Mouse (Mus musculus): ENCODE data around the gene Cand2. TPM values are rescaled to one million over a fixed set of nuclear protein-coding genes. Genes with fewer than 3 reads are reported as not detected.

Cand2 gene
- polyA plus RNA-seq, 1 experiment: 8.4 TPM

- Histone ChIP-seq H3K4me1 (ENCODE audit: control insufficient read depth, insufficient read depth, low read length) (peaks cover 6% of the 10 kb centered on the region; the same call in 1 of the 2 replicates), H3K4me3 (replicated peaks; ENCODE audit: extremely low read depth, low read depth, low read length) (no peak overlapping the region)
- 29% methylated on average over 9 of the region's 9 CpGs for WGBS
- DNase-seq: no peak
- TF ChIP-seq CTCF (IDR thresholded peaks at IDR 0.05; ENCODE audit: insufficient read depth, low read length) (no peak), POLR2A (IDR thresholded peaks at IDR 0.05; ENCODE audit: borderline replicate concordance, extremely low read depth, low read depth, low read length) (no peak)
Observed at GRCm38 (mm10) chr6:115758981-115759435, 15.3 kb upstream of the Cand2 start.

- Histone ChIP-seq H3K4me1 (ENCODE audit: control insufficient read depth, insufficient read depth, low read length) (peaks cover 6% of the 10 kb centered on the region; the same call in 1 of the 2 replicates), H3K4me3 (replicated peaks; ENCODE audit: extremely low read depth, low read depth, low read length) (no peak overlapping the region)
- TF ChIP-seq POLR2A (IDR thresholded peaks at IDR 0.05; ENCODE audit: borderline replicate concordance, extremely low read depth, low read depth, low read length) (no peak), CTCF (IDR thresholded peaks at IDR 0.05; ENCODE audit: insufficient read depth, low read length) (no peak)
- WGBS: 22% methylated on average over 5 of the region's 5 CpGs
- DNase-seq: no peak
Observed at GRCm38 (mm10) chr6:115759461-115759860, 14.9 kb upstream of the Cand2 start.

GRCm38 (mm10) chr6:115760137-115760536 is 14.2 kb upstream of the Cand2 start:
- WGBS: 94% methylated on average over 4 of the region's 4 CpGs
- H3K4me3 ChIP-seq (replicated peaks; ENCODE audit: extremely low read depth, low read depth, low read length): no peak overlapping the region
- TF ChIP-seq CTCF (IDR thresholded peaks at IDR 0.05; ENCODE audit: insufficient read depth, low read length) (no peak), POLR2A (IDR thresholded peaks at IDR 0.05; ENCODE audit: borderline replicate concordance, extremely low read depth, low read depth, low read length) (no peak)
- no peak for DNase-seq
- H3K4me1 ChIP-seq (ENCODE audit: control insufficient read depth, insufficient read depth, low read length): peaks cover 6% of the 10 kb centered on the region; the same call in 1 of the 2 replicates

- TF ChIP-seq CTCF (IDR thresholded peaks at IDR 0.05; ENCODE audit: insufficient read depth, low read length) (no peak), POLR2A (IDR thresholded peaks at IDR 0.05; ENCODE audit: borderline replicate concordance, extremely low read depth, low read depth, low read length) (no peak)
- WGBS: 62% methylated on average over 4 of the region's 4 CpGs
Observed at GRCm38 (mm10) chr6:115760982-115761381, 13.4 kb upstream of the Cand2 start.

GRCm38 (mm10) chr6:115761995-115762756 is 12.2 kb upstream of the Cand2 start, which contains the start of gene Tmem40:
Gene Tmem40 (minus strand): TSS chr6:115762410.
- 5% methylated on average over 9 of the region's 9 CpGs for WGBS
- TF ChIP-seq POLR2A (IDR thresholded peaks at IDR 0.05; ENCODE audit: borderline replicate concordance, extremely low read depth, low read depth, low read length) (no peak), CTCF (IDR thresholded peaks at IDR 0.05; ENCODE audit: insufficient read depth, low read length) (no peak)
- no peak for DNase-seq
- H3K4me1 ChIP-seq (ENCODE audit: control insufficient read depth, insufficient read depth, low read length): peaks cover 6% of the 10 kb centered on the region
- H3K4me3 ChIP-seq (replicated peaks; ENCODE audit: extremely low read depth, low read depth, low read length): no peak within 1 kb of the TSS

More at GRCm38 (mm10) chr6:115760982-115761381, 13.4 kb upstream of the Cand2 start:
- no peak for DNase-seq
- H3K4me3 ChIP-seq (replicated peaks; ENCODE audit: extremely low read depth, low read depth, low read length): no peak overlapping the region
- peaks cover 6% of the 10 kb centered on the region for H3K4me1 ChIP-seq (ENCODE audit: control insufficient read depth, insufficient read depth, low read length)

- 0 out of 2 replicates have a peak, but pooled peaks have one; percentile 17 for TF ChIP-seq POLR2A (IDR thresholded peaks at IDR 0.05; ENCODE audit: borderline replicate concordance, extremely low read depth, low read depth, low read length)
- no peak for TF ChIP-seq CTCF (IDR thresholded peaks at IDR 0.05; ENCODE audit: insufficient read depth, low read length)
Observed at GRCm38 (mm10) chr6:115764179-115764578, 10.2 kb upstream of the Cand2 start.

GRCm38 (mm10) chr6:115767357-115767756 is 7.0 kb upstream of the Cand2 start:
- 50% methylated on average over 9 of the region's 9 CpGs for WGBS
- no peak for DNase-seq
- Histone ChIP-seq H3K4me1 (ENCODE audit: control insufficient read depth, insufficient read depth, low read length) (peaks cover 5% of the 10 kb centered on the region), H3K4me3 (replicated peaks; ENCODE audit: extremely low read depth, low read depth, low read length) (no peak overlapping the region)
- no peak for TF ChIP-seq POLR2A (IDR thresholded peaks at IDR 0.05; ENCODE audit: borderline replicate concordance, extremely low read depth, low read depth, low read length)
- no peak for TF ChIP-seq CTCF (IDR thresholded peaks at IDR 0.05; ENCODE audit: insufficient read depth, low read length)

More at GRCm38 (mm10) chr6:115764179-115764578, 10.2 kb upstream of the Cand2 start:
- Histone ChIP-seq H3K4me1 (ENCODE audit: control insufficient read depth, insufficient read depth, low read length) (peaks cover 11% of the 10 kb centered on the region), H3K4me3 (replicated peaks; ENCODE audit: extremely low read depth, low read depth, low read length) (no peak overlapping the region)
- peak; percentile 46 for DNase-seq
- 9% methylated on average over 7 of the region's 7 CpGs for WGBS

- no peak for TF ChIP-seq CTCF (IDR thresholded peaks at IDR 0.05; ENCODE audit: insufficient read depth, low read length)
- TF ChIP-seq POLR2A (IDR thresholded peaks at IDR 0.05; ENCODE audit: borderline replicate concordance, extremely low read depth, low read depth, low read length): no peak
- WGBS: 48% methylated on average over 4 of the region's 4 CpGs
- Histone ChIP-seq H3K4me1 (ENCODE audit: control insufficient read depth, insufficient read depth, low read length) (peaks cover 5% of the 10 kb centered on the region), H3K4me3 (replicated peaks; ENCODE audit: extremely low read depth, low read depth, low read length) (no peak overlapping the region)
- peak; percentile 19 for DNase-seq
Observed at GRCm38 (mm10) chr6:115768207-115768606, 6.1 kb upstream of the Cand2 start.

GRCm38 (mm10) chr6:115770059-115770670 is 4.2 kb upstream of the Cand2 start:
- Histone ChIP-seq H3K4me1 (ENCODE audit: control insufficient read depth, insufficient read depth, low read length) (peaks cover 5% of the 10 kb centered on the region), H3K4me3 (replicated peaks; ENCODE audit: extremely low read depth, low read depth, low read length) (no peak overlapping the region)
- DNase-seq: no peak
- WGBS: 77% methylated on average over 20 of the region's 20 CpGs
- TF ChIP-seq POLR2A (IDR thresholded peaks at IDR 0.05; ENCODE audit: borderline replicate concordance, extremely low read depth, low read depth, low read length): no peak
- TF ChIP-seq CTCF (IDR thresholded peaks at IDR 0.05; ENCODE audit: insufficient read depth, low read length): no peak

All from lung, adult 2 months (tissue).